Mouse (Mus musculus): ENCODE results near the gene Arl8a. TPM values are rescaled to one million over a fixed set of nuclear protein-coding genes. Genes with fewer than 3 reads are reported as not detected.
A peak's percentile ranks its signal among the peaks of the same experiment; 100 is the strongest.
"Not testable (repeated sequence)": the region's sequence is repeated elsewhere in the genome, so short reads cannot be mapped to it uniquely, and the experiment has no call there.

The Arl8a gene
- total RNA-seq (2021), result 10 to 100 TPM; 17.4 to 22.5 TPM
- long read RNA-seq, experiment 1, transcript Arl8a-201 (7 exons, 1,713 nt), result major isoform, 17 of 24 reads
- long read RNA-seq, experiment 1, partial matches to known transcripts, result 0 of 24 reads
- long read RNA-seq, experiment 1, other reads (novel, unspliced or antisense), result 7 of 24 reads
- long read RNA-seq, experiment 2, transcript Arl8a-201 (7 exons, 1,713 nt), result major isoform, 16 of 20 reads
- long read RNA-seq, experiment 2, partial matches to known transcripts, result 1 of 20 reads
- long read RNA-seq, experiment 2, other reads (novel, unspliced or antisense), result 3 of 20 reads

DNA sequence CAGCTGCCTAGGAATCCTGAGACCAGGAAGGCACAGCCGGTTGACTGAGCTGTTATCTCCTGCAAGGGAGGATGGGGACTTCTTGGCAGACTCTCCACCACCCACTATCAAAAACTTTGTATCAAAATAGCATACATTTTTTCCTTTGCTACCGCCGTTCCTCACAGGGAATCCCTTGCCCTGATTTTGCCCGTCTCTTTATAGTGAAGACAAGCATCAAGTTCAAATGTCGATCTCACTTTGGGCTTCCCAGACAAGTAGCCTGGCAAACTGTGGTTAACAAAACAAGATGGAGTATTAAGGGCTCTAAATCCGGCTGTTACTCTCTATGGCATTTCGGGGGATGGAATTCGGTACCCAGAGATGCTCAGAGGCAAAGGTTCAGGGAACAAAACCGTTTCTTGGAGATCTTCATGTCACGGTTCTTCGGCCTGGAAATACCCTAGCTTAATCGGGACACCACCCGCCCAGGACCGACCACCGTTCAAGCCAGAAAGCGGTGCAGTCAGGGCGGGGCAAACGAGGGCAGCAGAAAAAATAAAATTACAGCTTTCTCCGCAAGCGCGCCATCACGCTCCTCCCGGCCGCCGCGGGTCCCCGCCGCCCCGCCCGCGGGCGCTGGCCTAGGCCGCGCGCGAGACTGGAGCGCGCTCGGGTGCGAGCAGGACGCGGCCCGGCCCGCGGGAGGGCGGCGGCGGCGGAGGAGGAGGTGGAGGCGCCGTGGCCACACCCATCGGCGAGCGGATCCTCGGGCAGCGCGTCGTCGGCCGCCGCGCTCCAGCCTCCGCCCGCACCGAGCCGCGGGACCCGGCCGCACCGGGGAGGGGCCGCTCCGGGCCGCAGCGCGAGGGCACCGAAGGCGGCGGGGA is at the start of gene Arl8a:
TSS of gene Arl8a (plus strand) at position 748 of the 869 bp plus-strand sequence.
- peak; percentile 80 for DNase-seq (ENCODE audit: low spot score)

DNA sequence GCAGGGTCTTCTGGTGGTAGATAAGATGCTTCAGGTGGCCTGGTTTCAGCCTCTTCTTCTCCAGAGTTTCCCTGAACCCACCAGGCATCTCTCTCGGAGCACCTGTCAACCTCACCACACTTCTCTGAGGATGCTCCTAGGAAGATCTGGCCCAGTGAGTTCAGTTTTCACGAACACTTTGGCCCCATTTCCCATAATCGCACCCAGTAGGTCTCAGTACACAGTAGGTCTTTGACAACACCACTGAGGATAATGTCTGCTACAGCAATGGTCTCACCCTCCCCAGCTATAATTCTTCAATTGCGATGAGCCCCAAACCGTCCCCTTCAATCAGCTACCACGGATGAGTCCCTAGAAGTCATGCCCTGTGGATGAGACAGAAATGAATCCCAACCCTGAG is 49.2 kb upstream of the Arl8a start:
- DNase-seq (ENCODE audit: low spot score), result no peak

DNA sequence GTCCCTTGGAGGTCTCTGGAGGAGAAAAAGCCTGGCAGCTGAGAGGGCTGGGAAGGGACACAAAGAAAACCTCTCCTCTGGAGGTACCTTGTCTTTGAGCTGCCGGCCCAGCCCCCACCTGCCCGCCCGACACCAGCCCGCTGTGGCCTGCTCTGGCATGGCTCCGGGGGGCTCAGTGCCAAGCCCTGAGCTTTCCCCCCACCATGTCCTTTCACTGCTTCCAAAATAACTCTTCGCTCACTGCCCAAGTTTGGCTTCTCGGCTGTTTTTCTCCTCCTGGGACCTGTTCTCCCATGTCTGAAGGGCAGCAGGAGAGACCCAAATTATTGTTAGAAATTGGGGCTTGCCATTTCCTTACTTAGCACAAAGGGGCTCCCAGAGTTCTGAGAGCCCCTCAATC is 48.2 kb upstream of the Arl8a start:
- DNase-seq (ENCODE audit: low spot score), result peak; percentile 80

GRCm38 (mm10) chr1:135100400-135100799 is 46.2 kb upstream of the Arl8a start:
- DNase-seq (ENCODE audit: low spot score), result no peak

GRCm38 (mm10) chr1:135105124-135105523 is 41.5 kb upstream of the Arl8a start, which contains the start of gene Lgr6:
TSS of gene Lgr6 (minus strand) at chr1:135105276.
- DNase-seq (ENCODE audit: low spot score), result no peak

GRCm38 (mm10) chr1:135105951-135106350 is 40.7 kb upstream of the Arl8a start:
- peak; percentile 70 for DNase-seq (ENCODE audit: low spot score)

GRCm38 (mm10) chr1:135108611-135109010 is 38.0 kb upstream of the Arl8a start:
- DNase-seq (ENCODE audit: low spot score), result peak; percentile 55

- peak; percentile 72 for DNase-seq (ENCODE audit: low spot score)
These were observed 36.5 kb upstream of the Arl8a start for GRCm38 (mm10) chr1:135110075-135110474.

DNA sequence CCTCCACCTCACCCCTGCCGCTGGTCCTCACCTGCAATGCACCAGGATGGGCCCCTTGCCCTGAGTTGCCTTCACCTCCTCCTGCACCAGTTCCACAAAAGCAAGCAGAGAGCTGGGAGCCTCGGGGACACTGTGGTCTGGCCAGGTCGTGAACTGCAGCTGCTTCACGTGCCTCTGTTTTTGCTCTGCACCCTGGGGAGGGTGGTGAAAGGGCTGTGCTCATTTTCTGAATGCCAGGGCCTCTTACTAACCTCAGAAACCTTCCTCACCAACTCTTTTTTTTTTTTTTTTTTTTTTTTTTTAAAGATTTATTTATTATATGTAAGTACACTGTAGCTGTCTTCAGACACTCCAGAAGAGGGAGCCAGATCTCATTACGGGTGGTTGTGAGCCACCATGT is 35.4 kb upstream of the Arl8a start:
- not testable (repeated sequence) for DNase-seq (ENCODE audit: low spot score)

GRCm38 (mm10) chr1:135112661-135113060 is 34.0 kb upstream of the Arl8a start:
- peak; percentile 36 for DNase-seq (ENCODE audit: low spot score)

DNA sequence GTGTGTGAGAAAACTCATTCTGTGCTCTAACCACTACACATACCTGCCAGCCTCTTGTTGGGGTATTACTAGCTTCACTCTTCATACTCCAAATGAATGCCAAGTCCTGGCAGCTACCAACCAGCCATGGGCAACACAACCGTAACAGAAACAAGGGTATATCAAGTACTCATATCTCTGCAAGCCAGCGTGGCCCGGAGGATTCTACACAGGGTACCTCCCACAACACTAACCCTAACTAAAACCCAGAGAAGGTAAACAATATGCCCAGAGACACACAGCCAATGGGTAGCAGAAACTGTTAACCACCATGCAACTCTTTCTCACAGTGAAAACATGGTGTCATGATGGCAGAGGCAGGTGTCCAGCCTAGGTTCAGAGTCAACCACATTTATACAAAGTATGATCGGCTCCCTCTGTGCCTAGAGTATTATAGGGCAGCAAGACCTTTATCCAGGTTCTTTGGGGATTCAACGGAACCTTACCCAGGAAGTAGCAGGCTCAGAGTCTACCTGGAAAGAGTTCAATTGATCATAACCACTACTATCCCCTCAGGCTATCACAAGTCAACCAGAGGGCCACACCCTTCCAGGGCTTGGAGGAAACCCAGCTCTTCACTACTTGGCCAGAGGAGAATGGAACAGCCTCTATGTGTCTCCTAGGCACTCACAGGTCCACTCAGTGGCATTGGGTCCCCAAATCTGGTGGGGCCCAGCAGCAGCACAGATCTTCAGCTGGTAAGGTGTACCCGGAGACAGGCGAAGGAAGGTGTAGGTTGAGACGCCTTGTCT is 21.9 kb upstream of the Arl8a start:
- no peak for DNase-seq (ENCODE audit: low spot score)

DNA sequence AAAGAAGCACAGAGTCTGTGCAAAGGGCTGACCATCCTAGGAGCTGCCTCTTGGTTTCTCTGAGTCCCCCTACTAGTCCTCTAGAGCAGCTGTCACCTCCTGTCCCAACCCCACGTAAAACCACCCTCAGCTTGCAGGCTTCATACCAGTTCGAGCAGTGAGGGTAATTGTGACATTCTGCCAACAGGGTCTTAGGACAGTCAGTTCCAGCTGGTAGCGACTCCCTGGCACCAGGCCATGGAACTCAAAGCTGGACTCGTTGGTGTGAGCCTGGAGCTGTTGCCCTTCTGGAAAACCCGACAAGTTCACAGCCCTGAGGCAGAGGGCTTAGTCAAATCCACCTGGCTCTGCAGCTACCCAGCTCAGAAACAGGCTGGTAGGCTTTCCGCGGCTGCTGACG is 20.6 kb upstream of the Arl8a start:
- DNase-seq (ENCODE audit: low spot score), result no peak

GRCm38 (mm10) chr1:135126443-135127027 is 20.1 kb upstream of the Arl8a start:
- DNase-seq (ENCODE audit: low spot score), result no peak

- DNase-seq (ENCODE audit: low spot score), result no peak
These were observed 18.6 kb upstream of the Arl8a start for GRCm38 (mm10) chr1:135128011-135128441.

DNA sequence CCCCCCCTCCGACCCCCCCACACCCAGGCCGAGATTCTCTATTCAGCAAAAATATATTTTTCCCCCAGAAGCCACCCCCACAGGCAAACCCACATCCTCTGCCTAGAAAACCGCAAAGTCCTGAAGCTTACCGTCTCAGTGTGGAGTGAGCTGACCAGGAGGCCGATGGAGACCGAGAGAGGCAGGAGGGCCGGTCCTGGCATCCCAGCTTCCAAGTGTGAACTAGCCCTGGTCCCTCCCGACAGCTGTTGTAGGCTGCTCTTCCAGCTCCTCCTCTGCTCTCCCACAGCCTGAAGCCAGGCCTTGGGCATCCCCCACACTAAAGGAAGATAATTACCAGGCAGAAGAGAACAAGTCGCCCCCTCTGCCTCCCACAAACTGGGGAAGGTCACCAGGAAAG is 17.6 kb upstream of the Arl8a start:
- DNase-seq (ENCODE audit: low spot score), result no peak

- DNase-seq (ENCODE audit: low spot score), result no peak
These were observed 17.0 kb upstream of the Arl8a start for GRCm38 (mm10) chr1:135129543-135130183.

DNA sequence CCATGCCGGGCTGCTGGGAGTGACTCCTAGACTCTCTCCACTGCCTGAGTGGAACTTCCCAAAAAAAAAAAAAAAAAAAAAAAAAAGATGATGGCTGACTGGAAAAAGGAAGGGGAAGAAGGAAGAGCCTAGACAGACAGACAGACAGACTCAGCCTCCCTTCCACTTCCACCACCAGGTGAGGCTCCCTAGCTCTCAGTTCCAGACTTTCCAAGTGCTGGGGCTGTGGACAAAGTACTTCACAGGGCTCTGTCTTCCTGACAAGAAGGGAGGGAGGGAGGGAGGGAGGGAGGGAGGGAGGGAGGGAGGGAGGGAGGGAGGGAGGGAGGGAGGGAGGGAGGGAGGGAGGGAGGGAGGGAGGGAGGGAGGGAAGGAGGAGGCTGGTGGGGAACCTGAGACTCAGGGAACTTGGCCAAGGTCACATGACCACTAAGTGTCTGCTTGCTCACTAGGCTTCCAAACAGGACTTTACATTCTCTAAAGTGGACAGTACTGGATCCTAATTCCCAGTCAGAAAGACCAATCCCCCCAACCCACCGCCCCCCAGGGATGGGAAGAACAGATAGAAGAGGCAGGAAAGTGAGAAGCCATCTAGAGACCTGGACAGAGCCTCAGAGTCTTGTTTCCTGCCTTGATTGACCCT is 16.1 kb upstream of the Arl8a start:
- no peak for DNase-seq (ENCODE audit: low spot score)

- no peak for DNase-seq (ENCODE audit: low spot score)
These were observed 15.6 kb upstream of the Arl8a start for GRCm38 (mm10) chr1:135131034-135131433.

- DNase-seq (ENCODE audit: low spot score), result no peak
These were observed 15.1 kb upstream of the Arl8a start for GRCm38 (mm10) chr1:135131560-135131959.

DNA sequence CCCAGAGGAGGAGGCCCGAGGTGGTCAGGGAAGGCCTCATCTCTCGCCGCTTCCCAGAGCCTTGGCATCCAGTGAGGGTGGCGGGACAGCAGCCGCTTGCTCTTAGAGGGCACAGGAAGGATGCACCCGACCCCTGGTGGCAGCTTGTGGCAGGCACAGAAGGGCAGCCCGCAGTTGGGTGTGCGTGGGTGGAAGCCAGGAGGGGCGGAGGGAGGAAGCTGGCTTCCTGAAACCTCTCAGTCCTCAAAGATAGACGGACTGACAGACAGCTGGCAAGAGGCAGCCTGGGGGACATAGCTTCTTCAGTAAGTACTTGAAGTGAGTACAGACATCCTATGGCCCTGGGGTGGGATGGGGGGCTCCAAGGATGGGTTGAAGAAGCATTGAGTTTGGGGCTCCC is 14.2 kb upstream of the Arl8a start, which contains the start of gene Ptpn7:
TSS of gene Ptpn7 (plus strand) at position 228 of the 400 bp plus-strand sequence.
- DNase-seq (ENCODE audit: low spot score), result peak; percentile 56

All from gastrocnemius, adult 18-20 months (tissue).